8 mouse cellular contexts compared by ENCODE assay signal in the genomic region with DNA sequence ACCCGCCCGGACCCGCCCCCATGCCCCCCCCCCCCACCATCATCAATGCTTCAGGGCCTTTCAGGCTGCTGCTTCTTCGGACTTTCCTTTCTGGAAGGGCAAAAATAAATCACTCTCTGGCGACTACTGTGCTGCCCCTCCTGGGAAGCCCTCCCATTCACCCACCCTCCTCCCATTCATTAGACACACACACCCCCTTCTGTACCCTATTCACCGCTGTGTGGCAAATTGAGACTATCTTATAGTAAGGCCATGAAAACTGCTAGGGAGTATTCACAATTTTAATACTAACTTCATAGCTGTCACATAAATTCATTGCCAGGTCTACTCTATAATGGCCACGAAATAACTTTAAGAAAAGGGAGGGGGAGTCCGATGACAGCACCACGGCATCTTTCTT. TPM values are rescaled to one million over a fixed set of nuclear protein-coding genes. Genes with fewer than 3 reads are reported as not detected.
DNase-seq lines count a peak whose midpoint lies in the region; ATAC-seq and TF ChIP-seq lines count a peak whose summit lies in the region.
"Had no signal": no experiment of that assay in that cellular context is flagged by ENCODE, and none has a peak within 500 bp of the region (broad histone marks: within the 10 kb centered on the region; RNA-seq: fewer than 3 reads in every experiment).

No protein-coding gene starts in this region.

- H3K9me3 ChIP-seq in liver, embryonic 12.5 days (replicated peaks) = no peaks in the 10 kb centered on the region
- no peaks in the 10 kb centered on the region for H3K9me3 ChIP-seq in liver, postnatal 0 days (ENCODE audit: low read length)
- no peaks in the 10 kb centered on the region for H3K9me3 ChIP-seq in forebrain, embryonic 11.5 days (ENCODE audit: control insufficient read depth, low read length)
- H3K9me3 ChIP-seq in hindbrain, embryonic 16.5 days (ENCODE audit: control insufficient read depth, low read length) = no peaks in the 10 kb centered on the region
- no peaks in the 10 kb centered on the region for H3K9me3 ChIP-seq in neural tube, embryonic 13.5 days

- peak overlapping the region; percentile 68; the same call in 1 of the 2 replicates for H3K4me2 ChIP-seq in liver, embryonic 12.5 days
- H3K4me2 ChIP-seq in liver, postnatal 0 days (ENCODE audit: low read depth, low read length) = no peak overlapping the region
- H3K4me2 ChIP-seq in forebrain, embryonic 11.5 days (ENCODE audit: low read depth, low read length, severe bottlenecking) = peak overlapping the region; percentile 73
- H3K4me2 ChIP-seq in hindbrain, embryonic 16.5 days (ENCODE audit: low read length) = peak overlapping the region; percentile 78
- peak overlapping the region; percentile 75 for H3K4me2 ChIP-seq in neural tube, embryonic 13.5 days

- no peaks in the 10 kb centered on the region for H3K36me3 ChIP-seq in liver, embryonic 12.5 days
- H3K36me3 ChIP-seq in liver, postnatal 0 days (replicated peaks; ENCODE audit: insufficient read depth, low read length) = no peaks in the 10 kb centered on the region
- no peaks in the 10 kb centered on the region for H3K36me3 ChIP-seq in forebrain, embryonic 11.5 days (ENCODE audit: control insufficient read depth, insufficient read depth, low read length)
- H3K36me3 ChIP-seq in hindbrain, embryonic 16.5 days (ENCODE audit: control insufficient read depth, insufficient read depth, low read length) = no peaks in the 10 kb centered on the region
- H3K36me3 ChIP-seq in neural tube, embryonic 13.5 days = no peaks in the 10 kb centered on the region

- no peak overlapping the region for H3K27ac ChIP-seq in liver, embryonic 12.5 days
- no peak overlapping the region for H3K27ac ChIP-seq in liver, postnatal 0 days (ENCODE audit: low read depth)
- H3K27ac ChIP-seq in forebrain, embryonic 11.5 days (ENCODE audit: low read depth, low read length) = peak overlapping the region; percentile 76
- H3K27ac ChIP-seq in hindbrain, embryonic 16.5 days (ENCODE audit: low read depth, low read length) = peak overlapping the region; percentile 68; the same call in 1 of the 2 replicates
- peak overlapping the region; percentile 84 for H3K27ac ChIP-seq in neural tube, embryonic 13.5 days (replicated peaks)
- H3K27ac ChIP-seq: gastrocnemius, adult 2 months had no signal

- no peak for TF ChIP-seq EP300 in liver, postnatal 0 days (IDR thresholded peaks at IDR 0.05; ENCODE audit: low read depth)

- no peak overlapping the region for H3K4me3 ChIP-seq in liver, embryonic 12.5 days
- no peak overlapping the region for H3K4me3 ChIP-seq in liver, postnatal 0 days (ENCODE audit: low read depth, low read length)
- H3K4me3 ChIP-seq in forebrain, embryonic 11.5 days (ENCODE audit: low read depth, low read length) = peak overlapping the region; percentile 31
- H3K4me3 ChIP-seq in hindbrain, embryonic 16.5 days (ENCODE audit: low read length) = peak overlapping the region; percentile 48
- H3K4me3 ChIP-seq in neural tube, embryonic 13.5 days = peak overlapping the region; percentile 44

- peaks cover 12% of the 10 kb centered on the region for H3K27me3 ChIP-seq in liver, embryonic 12.5 days (replicated peaks)
- H3K27me3 ChIP-seq in liver, postnatal 0 days (ENCODE audit: insufficient read depth, low read length) = no peaks in the 10 kb centered on the region
- no peaks in the 10 kb centered on the region for H3K27me3 ChIP-seq in forebrain, embryonic 11.5 days (ENCODE audit: control insufficient read depth, insufficient read depth, low read length)
- H3K27me3 ChIP-seq in hindbrain, embryonic 16.5 days (replicated peaks; ENCODE audit: control insufficient read depth, insufficient read depth, low read length) = peaks cover 4% of the 10 kb centered on the region; the same call in 1 of the 2 replicates
- H3K27me3 ChIP-seq in neural tube, embryonic 13.5 days = peaks cover 11% of the 10 kb centered on the region

- peaks cover 11% of the 10 kb centered on the region for H3K4me1 ChIP-seq in liver, embryonic 12.5 days
- H3K4me1 ChIP-seq in liver, postnatal 0 days (ENCODE audit: insufficient read depth) = peaks cover 3% of the 10 kb centered on the region; the same call in 1 of the 2 replicates
- H3K4me1 ChIP-seq in forebrain, embryonic 11.5 days (replicated peaks; ENCODE audit: control insufficient read depth, insufficient read depth, low read length) = peaks cover 5% of the 10 kb centered on the region
- H3K4me1 ChIP-seq in hindbrain, embryonic 16.5 days (ENCODE audit: control insufficient read depth, insufficient read depth, low read depth, low read length) = peaks cover 6% of the 10 kb centered on the region
- peaks cover 17% of the 10 kb centered on the region for H3K4me1 ChIP-seq in neural tube, embryonic 13.5 days (replicated peaks)

- no peak for TF ChIP-seq CTCF in liver, postnatal 0 days (IDR thresholded peaks at IDR 0.05; ENCODE audit: low read depth)

- no peak for DNase-seq in liver, postnatal 0 days
- DNase-seq in forebrain, embryonic 11.5 days (ENCODE audit: low spot score) = no peak
- no peak for DNase-seq in frontal cortex, postnatal 14 days (ENCODE audit: low spot score in 2 of 2)
- DNase-seq: gastrocnemius, adult 2 months had no signal

- H3K9ac ChIP-seq in liver, embryonic 12.5 days = no peak overlapping the region
- no peak overlapping the region for H3K9ac ChIP-seq in liver, postnatal 0 days (replicated peaks)
- no peak overlapping the region for H3K9ac ChIP-seq in forebrain, embryonic 11.5 days (ENCODE audit: low read length)
- H3K9ac ChIP-seq in hindbrain, embryonic 16.5 days (ENCODE audit: low read depth, low read length) = no peak overlapping the region; the same call in 1 of the 2 replicates
- peak overlapping the region; percentile 65 for H3K9ac ChIP-seq in neural tube, embryonic 13.5 days

- ATAC-seq in liver, embryonic 12.5 days = no peak
- no peak for ATAC-seq in liver, postnatal 0 days
- peak; percentile 40; the same call in 1 of the 2 replicates for ATAC-seq in forebrain, embryonic 11.5 days (replicated peaks; ENCODE audit: low FRiP score)
- ATAC-seq in hindbrain, embryonic 16.5 days = peak; percentile 25
- peak; percentile 85 for ATAC-seq in neural tube, embryonic 13.5 days (ENCODE audit: low read depth)
- ATAC-seq in cerebellum, adult (ENCODE audit: insufficient number of reproducible peaks, low FRiP score, low TSS enrichment) = no peak

- 32% methylated on average over 9 of the region's 9 CpGs for WGBS in liver, embryonic 12.5 days (ENCODE audit: insufficient replicate concordance)
- WGBS in liver, postnatal 0 days (ENCODE audit: insufficient replicate concordance) = 45% methylated on average over 9 of the region's 9 CpGs
- 7% methylated on average over 9 of the region's 9 CpGs for WGBS in forebrain, embryonic 11.5 days
- 8% methylated on average over 9 of the region's 9 CpGs for WGBS in hindbrain, embryonic 16.5 days
- 8% methylated on average over 9 of the region's 9 CpGs for WGBS in neural tube, embryonic 13.5 days

RNA-seq across cellular contexts. Expression of a gene that starts 1.1 kb away (rescaled TPM):
- polyA plus RNA-seq in liver, embryonic 12.5 days (2016; fragmentation: Nextera tagmentation; extraction: Ambion mirVana) = not detected in 2 replicates
- not detected in 2 replicates for polyA plus RNA-seq in liver, postnatal 0 days (2015; fragmentation: Nextera tagmentation; extraction: Ambion mirVana)
- polyA plus RNA-seq in forebrain, embryonic 11.5 days (2014; fragmentation: Nextera tagmentation; extraction: Ambion mirVana) = not detected in 2 replicates
- polyA plus RNA-seq in hindbrain, embryonic 16.5 days (2015; fragmentation: Nextera tagmentation; extraction: Ambion mirVana) = 0.48 TPM in 1 of 2 replicates, not detected in the other
- polyA plus RNA-seq in neural tube, embryonic 13.5 days (2015; fragmentation: Nextera tagmentation; extraction: Ambion mirVana) = 0.22 and 0.27 TPM in 2 replicates

RNA-seq across cellular contexts. Expression of a gene that starts 51.1 kb away (rescaled TPM):
- polyA plus RNA-seq in liver, embryonic 12.5 days (2016; fragmentation: Nextera tagmentation; extraction: Ambion mirVana) = 26.9 and 31.7 TPM in 2 replicates
- 38.8 and 45.0 TPM in 2 replicates for polyA plus RNA-seq in liver, postnatal 0 days (2015; fragmentation: Nextera tagmentation; extraction: Ambion mirVana)
- polyA plus RNA-seq in forebrain, embryonic 11.5 days (2014; fragmentation: Nextera tagmentation; extraction: Ambion mirVana) = 0.27 TPM in 1 of 2 replicates, not detected in the other
- 0.04 and 0.07 TPM in 2 replicates for polyA plus RNA-seq in hindbrain, embryonic 16.5 days (2015; fragmentation: Nextera tagmentation; extraction: Ambion mirVana)
- 0.17 and 0.24 TPM in 2 replicates for polyA plus RNA-seq in neural tube, embryonic 13.5 days (2015; fragmentation: Nextera tagmentation; extraction: Ambion mirVana)

Comparison
In these comparisons a context has a peak if more than half of its experiments do, and no peak if none do; other contexts are left out.
1. ATAC-seq: peak in forebrain, embryonic 11.5 days (single experiment), hindbrain, embryonic 16.5 days (single experiment) and neural tube, embryonic 13.5 days (single experiment); none in liver, embryonic 12.5 days (single experiment), liver, postnatal 0 days (single experiment) and cerebellum, adult (single experiment).
2. H3K27ac ChIP-seq: peak in forebrain, embryonic 11.5 days (single experiment), hindbrain, embryonic 16.5 days (single experiment) and neural tube, embryonic 13.5 days (single experiment); none in liver, embryonic 12.5 days (single experiment) and liver, postnatal 0 days (single experiment).
3. H3K4me3 ChIP-seq: peak in forebrain, embryonic 11.5 days (single experiment), hindbrain, embryonic 16.5 days (single experiment) and neural tube, embryonic 13.5 days (single experiment); none in liver, embryonic 12.5 days (single experiment) and liver, postnatal 0 days (single experiment).
4. RNA of a gene that starts 51.1 kb away (polyA plus RNA-seq): 38.8 to 45.0 TPM in liver, postnatal 0 days and 26.9 to 31.7 TPM in liver, embryonic 12.5 days; 0.17 to 0.24 TPM in neural tube, embryonic 13.5 days, 0.04 to 0.07 TPM in hindbrain, embryonic 16.5 days and 0.27 TPM in forebrain, embryonic 11.5 days; every median in the first group is over 10 times any median in the second.